ENCODE assay signal across 8 mouse cellular contexts in genomic region chrX:145672776-145673175, GRCm38 (mm10).
DNase-seq lines count a peak whose midpoint lies in the region; TF ChIP-seq lines count a peak whose summit lies in the region.

No protein-coding gene starts in this region.

- intact Hi-C loops in gastrocnemius, adult 2 months (cut with DNase I): no loop called here
- intact Hi-C loops in gastrocnemius, postnatal 36 days (cut with DNase I): loop anchor here (5.0 kb wide), 1 partner anchor 130 kb away; no protein-coding TSS in a partner anchor

- H3K27ac ChIP-seq in gastrocnemius, adult 2 months: no peak overlapping the region

- TF ChIP-seq CTCF in gastrocnemius, adult 2 months (IDR thresholded peaks at IDR 0.05): peak; percentile 77

- no peak overlapping the region for H3K4me3 ChIP-seq in gastrocnemius, adult 2 months

- no peak for DNase-seq in gastrocnemius, adult 2 months
- no peak for DNase-seq in gastrocnemius, postnatal 36 days
- DNase-seq in right cerebral cortex, adult 18-20 months: peak; percentile 7
- no peak for DNase-seq in right cerebral cortex, postnatal 25 days
- DNase-seq in c-Kit-positive CD71-positive TER-119-positive erythroid progenitor cells, embryonic 14.5 days (ENCODE audit: low spot score): peak; percentile 17
- peak; percentile 10 for DNase-seq in kidney, postnatal 14 days
- peak; percentile 8 for DNase-seq in retina, postnatal 7 days (ENCODE audit: low read depth, low spot score)
- no peak for DNase-seq in gastrocnemius, postnatal 25 days

Comparison
In these comparisons a context has a peak if more than half of its experiments do, and no peak if none do; other contexts are left out.
1. DNase-seq: peak in right cerebral cortex, adult 18-20 months (single experiment), c-Kit-positive CD71-positive TER-119-positive erythroid progenitor cells, embryonic 14.5 days (single experiment), kidney, postnatal 14 days (single experiment) and retina, postnatal 7 days (single experiment); none in gastrocnemius, adult 2 months (single experiment), gastrocnemius, postnatal 36 days (0 of 2), right cerebral cortex, postnatal 25 days (single experiment) and gastrocnemius, postnatal 25 days (single experiment).